ENCODE assay signal across 8 mouse cellular contexts in genomic region chr1:180421165-180421909, GRCm38 (mm10).
DNase-seq lines count a peak whose midpoint lies in the region; ATAC-seq and TF ChIP-seq lines count a peak whose summit lies in the region.

No protein-coding gene starts in this region.

- H3K36me3 ChIP-seq in lung, embryonic 16.5 days (ENCODE audit: control insufficient read depth, insufficient read depth, low read length) = peaks cover 5% of the 10 kb centered on the region; the same call in 1 of the 2 replicates
- no peaks in the 10 kb centered on the region for H3K36me3 ChIP-seq in hindbrain, embryonic 14.5 days (replicated peaks; ENCODE audit: control insufficient read depth, insufficient read depth)
- H3K36me3 ChIP-seq in stomach, embryonic 15.5 days = peaks cover 8% of the 10 kb centered on the region

- TF ChIP-seq CTCF in lung, adult 2 months (IDR thresholded peaks at IDR 0.05; ENCODE audit: insufficient read depth, low read length) = no peak

- no peak overlapping the region for H3K4me3 ChIP-seq in lung, embryonic 16.5 days (ENCODE audit: low read length)
- no peak overlapping the region for H3K4me3 ChIP-seq in lung, adult 2 months (replicated peaks; ENCODE audit: extremely low read depth, low read depth, low read length)
- H3K4me3 ChIP-seq in hindbrain, embryonic 14.5 days (replicated peaks; ENCODE audit: low read length) = no peak overlapping the region
- H3K4me3 ChIP-seq in stomach, embryonic 15.5 days (replicated peaks) = no peak overlapping the region

- no peaks in the 10 kb centered on the region for H3K27me3 ChIP-seq in lung, embryonic 16.5 days (ENCODE audit: control insufficient read depth, insufficient read depth, low read depth, low read length)
- H3K27me3 ChIP-seq in hindbrain, embryonic 14.5 days (ENCODE audit: control insufficient read depth, insufficient read depth, low read length) = no peaks in the 10 kb centered on the region
- no peaks in the 10 kb centered on the region for H3K27me3 ChIP-seq in stomach, embryonic 15.5 days (replicated peaks)

- H3K4me1 ChIP-seq in lung, embryonic 16.5 days (replicated peaks; ENCODE audit: control insufficient read depth, insufficient read depth, low read length) = peaks cover 13% of the 10 kb centered on the region; the same call in 1 of the 2 replicates
- H3K4me1 ChIP-seq in lung, adult 2 months (ENCODE audit: control insufficient read depth, insufficient read depth, low read length) = peaks cover 14% of the 10 kb centered on the region
- peaks cover 15% of the 10 kb centered on the region; the same call in 1 of the 2 replicates for H3K4me1 ChIP-seq in hindbrain, embryonic 14.5 days (replicated peaks; ENCODE audit: control insufficient read depth, insufficient read depth, low read length)
- peaks cover 20% of the 10 kb centered on the region for H3K4me1 ChIP-seq in stomach, embryonic 15.5 days

- H3K9ac ChIP-seq in lung, embryonic 16.5 days (ENCODE audit: low read length) = no peak overlapping the region
- no peak overlapping the region for H3K9ac ChIP-seq in hindbrain, embryonic 14.5 days
- H3K9ac ChIP-seq in stomach, embryonic 15.5 days = no peak overlapping the region

- no peak overlapping the region for H3K27ac ChIP-seq in lung, embryonic 16.5 days (ENCODE audit: low read length)
- peak overlapping the region; percentile 40; the same call in 1 of the 2 replicates for H3K27ac ChIP-seq in hindbrain, embryonic 14.5 days
- H3K27ac ChIP-seq in stomach, embryonic 15.5 days = peak overlapping the region; percentile 51; the same call in 1 of the 2 replicates

- no peaks in the 10 kb centered on the region for H3K9me3 ChIP-seq in lung, embryonic 16.5 days (ENCODE audit: control insufficient read depth, low read length)
- H3K9me3 ChIP-seq in hindbrain, embryonic 14.5 days (ENCODE audit: control insufficient read depth, low read length) = no peaks in the 10 kb centered on the region
- H3K9me3 ChIP-seq in stomach, embryonic 15.5 days = no peaks in the 10 kb centered on the region

- peak; percentile 2; the same call in 1 of the 2 replicates for ATAC-seq in frontal cortex, adult (ENCODE audit: low TSS enrichment)
- ATAC-seq in lung, embryonic 16.5 days (ENCODE audit: low read depth) = peak; percentile 3; the same call in 1 of the 2 replicates
- ATAC-seq in hindbrain, embryonic 14.5 days (ENCODE audit: low FRiP score) = peak; percentile 13; the same call in 1 of the 2 replicates
- no peak; the same call in 1 of the 2 replicates for ATAC-seq in stomach, embryonic 15.5 days (ENCODE audit: insufficient read depth, low FRiP score, low read depth)

- WGBS in lung, embryonic 16.5 days = 56% methylated on average over 25 of the region's 25 CpGs
- 56% methylated on average over 25 of the region's 25 CpGs for WGBS in lung, adult 2 months
- WGBS in hindbrain, embryonic 14.5 days = 55% methylated on average over 25 of the region's 25 CpGs
- 64% methylated on average over 25 of the region's 25 CpGs for WGBS in stomach, embryonic 15.5 days

- DNase-seq in frontal cortex, postnatal 10 days (ENCODE audit: low spot score in 2 of 2) = no peak
- no peak for DNase-seq in lung, adult 2 months
- DNase-seq in hindbrain, embryonic 14.5 days (ENCODE audit: low spot score) = no peak
- DNase-seq in spleen, postnatal 14 days (ENCODE audit: low spot score in 2 of 2) = no peak
- DNase-seq in thymus, postnatal 4 days = no peak

- no peak for TF ChIP-seq POLR2A in lung, adult 2 months (IDR thresholded peaks at IDR 0.05; ENCODE audit: borderline replicate concordance, extremely low read depth, low read depth, low read length)

- H3K4me2 ChIP-seq in lung, embryonic 16.5 days (ENCODE audit: low read depth, low read length) = no peak overlapping the region
- peak overlapping the region; percentile 18; the same call in 1 of the 2 replicates for H3K4me2 ChIP-seq in hindbrain, embryonic 14.5 days (replicated peaks)
- H3K4me2 ChIP-seq in stomach, embryonic 15.5 days = no peak overlapping the region
